Mouse (Mus musculus): ENCODE data around the gene Gm37240. TPM values are rescaled to one million over a fixed set of nuclear protein-coding genes. Genes with fewer than 3 reads are reported as not detected.
A peak's percentile ranks its signal among the peaks of the same experiment; 100 is the strongest.

Gm37240 gene
- polyA plus RNA-seq, 1 experiment from 2014 or later, result 3.2 TPM

GRCm38 (mm10) chr3:84586736-84587135 lies 1300.6 kb downstream of the Gm37240 start:
- Histone ChIP-seq H3K27ac (replicated peaks; ENCODE audit: low read depth, low read length) (no peak overlapping the region), H3K9me3 (replicated peaks; ENCODE audit: control insufficient read depth, low read length) (no peaks in the 10 kb centered on the region), H3K4me3 (ENCODE audit: low read depth, low read length) (no peak overlapping the region), H3K36me3 (replicated peaks; ENCODE audit: control insufficient read depth, insufficient read depth, low read depth, low read length) (no peaks in the 10 kb centered on the region), H3K4me1 (ENCODE audit: control insufficient read depth, insufficient read depth, low read length) (no peaks in the 10 kb centered on the region), H3K27me3 (ENCODE audit: control insufficient read depth, insufficient read depth, low read length) (no peaks in the 10 kb centered on the region), H3K4me2 (ENCODE audit: low read depth, low read length) (no peak overlapping the region), H3K9ac (replicated peaks; ENCODE audit: low read length) (no peak overlapping the region)
- no peak for ATAC-seq (replicated peaks; ENCODE audit: insufficient number of reproducible peaks, low FRiP score, low TSS enrichment, low read depth)
- WGBS, result 68% methylated on average over 5 of the region's 5 CpGs
- DNase-seq (ENCODE audit: low spot score), result no peak

- ATAC-seq (replicated peaks; ENCODE audit: insufficient number of reproducible peaks, low FRiP score, low TSS enrichment, low read depth), result no peak; the same call in 1 of the 2 replicates
- peak overlapping the region; percentile 84 for H3K4me3 ChIP-seq (ENCODE audit: low read depth, low read length)
- H3K36me3 ChIP-seq (replicated peaks; ENCODE audit: control insufficient read depth, insufficient read depth, low read depth, low read length), result no peaks in the 10 kb centered on the region
- no peak overlapping the region for H3K27ac ChIP-seq (replicated peaks; ENCODE audit: low read depth, low read length)
- peak overlapping the region; percentile 71 for H3K9ac ChIP-seq (replicated peaks; ENCODE audit: low read length)
- under 1% methylated on average over 27 of the region's 27 CpGs for WGBS
- H3K27me3 ChIP-seq (ENCODE audit: control insufficient read depth, insufficient read depth, low read length), result no peaks in the 10 kb centered on the region
- no peak for DNase-seq (ENCODE audit: low spot score)
- H3K4me1 ChIP-seq (ENCODE audit: control insufficient read depth, insufficient read depth, low read length), result no peaks in the 10 kb centered on the region; the same call in 1 of the 2 replicates
- H3K4me2 ChIP-seq (ENCODE audit: low read depth, low read length), result peak overlapping the region; percentile 81
- H3K9me3 ChIP-seq (replicated peaks; ENCODE audit: control insufficient read depth, low read length), result no peaks in the 10 kb centered on the region
Observed at GRCm38 (mm10) chr3:84582913-84583276, 1304.4 kb downstream of the Gm37240 start.

- WGBS, result under 1% methylated on average over 60 of the region's 70 CpGs
- H3K36me3 ChIP-seq (replicated peaks; ENCODE audit: control insufficient read depth, insufficient read depth, low read depth, low read length), result no peaks in the 10 kb centered on the region
- no peaks in the 10 kb centered on the region for H3K27me3 ChIP-seq (ENCODE audit: control insufficient read depth, insufficient read depth, low read length)
- H3K4me1 ChIP-seq (ENCODE audit: control insufficient read depth, insufficient read depth, low read length), result no peaks in the 10 kb centered on the region; the same call in 1 of the 2 replicates
- no peaks in the 10 kb centered on the region for H3K9me3 ChIP-seq (replicated peaks; ENCODE audit: control insufficient read depth, low read length)
- peak within 1 kb of the TSS; percentile 71 for H3K9ac ChIP-seq (replicated peaks; ENCODE audit: low read length)
- DNase-seq (ENCODE audit: low spot score) (peak; percentile 97), ATAC-seq (replicated peaks; ENCODE audit: insufficient number of reproducible peaks, low FRiP score, low TSS enrichment, low read depth) (peak; percentile 99)
- peak within 1 kb of the TSS; percentile 81 for H3K4me2 ChIP-seq (ENCODE audit: low read depth, low read length)
- peak within 1 kb of the TSS; percentile 76 for H3K27ac ChIP-seq (replicated peaks; ENCODE audit: low read depth, low read length)
- H3K4me3 ChIP-seq (ENCODE audit: low read depth, low read length), result peak within 1 kb of the TSS; percentile 84
Observed at GRCm38 (mm10) chr3:84582023-84582912, 1305.0 kb downstream of the Gm37240 start, which contains the start of gene Arfip1. TSS of gene Arfip1 (minus strand) at chr3:84582625.

GRCm38 (mm10) chr3:84581696-84582022 lies 1305.7 kb downstream of the Gm37240 start:
- Histone ChIP-seq H3K4me1 (ENCODE audit: control insufficient read depth, insufficient read depth, low read length) (no peaks in the 10 kb centered on the region; the same call in 1 of the 2 replicates), H3K4me3 (ENCODE audit: low read depth, low read length) (peak overlapping the region; percentile 84), H3K9ac (replicated peaks; ENCODE audit: low read length) (peak overlapping the region; percentile 71), H3K27me3 (ENCODE audit: control insufficient read depth, insufficient read depth, low read length) (no peaks in the 10 kb centered on the region), H3K4me2 (ENCODE audit: low read depth, low read length) (peak overlapping the region; percentile 81), H3K36me3 (replicated peaks; ENCODE audit: control insufficient read depth, insufficient read depth, low read depth, low read length) (no peaks in the 10 kb centered on the region), H3K27ac (replicated peaks; ENCODE audit: low read depth, low read length) (peak overlapping the region; percentile 76), H3K9me3 (replicated peaks; ENCODE audit: control insufficient read depth, low read length) (no peaks in the 10 kb centered on the region)
- ATAC-seq (replicated peaks; ENCODE audit: insufficient number of reproducible peaks, low FRiP score, low TSS enrichment, low read depth), result no peak
- WGBS, result 0% methylated on average over 4 of the region's 4 CpGs
- DNase-seq (ENCODE audit: low spot score), result no peak

- no peak overlapping the region for H3K9ac ChIP-seq (replicated peaks; ENCODE audit: low read length)
- ATAC-seq (replicated peaks; ENCODE audit: insufficient number of reproducible peaks, low FRiP score, low TSS enrichment, low read depth) (no peak), DNase-seq (ENCODE audit: low spot score) (no peak)
- WGBS, result 75% methylated on average over 4 of the region's 4 CpGs
- H3K4me2 ChIP-seq (ENCODE audit: low read depth, low read length), result no peak overlapping the region
- no peaks in the 10 kb centered on the region; the same call in 1 of the 2 replicates for H3K4me1 ChIP-seq (ENCODE audit: control insufficient read depth, insufficient read depth, low read length)
- no peak overlapping the region for H3K4me3 ChIP-seq (ENCODE audit: low read depth, low read length)
- H3K27ac ChIP-seq (replicated peaks; ENCODE audit: low read depth, low read length), result no peak overlapping the region
- no peaks in the 10 kb centered on the region for H3K36me3 ChIP-seq (replicated peaks; ENCODE audit: control insufficient read depth, insufficient read depth, low read depth, low read length)
- H3K27me3 ChIP-seq (ENCODE audit: control insufficient read depth, insufficient read depth, low read length), result no peaks in the 10 kb centered on the region
- H3K9me3 ChIP-seq (replicated peaks; ENCODE audit: control insufficient read depth, low read length), result no peaks in the 10 kb centered on the region
Observed at GRCm38 (mm10) chr3:84580716-84581115, 1306.6 kb downstream of the Gm37240 start.

GRCm38 (mm10) chr3:84570501-84570900 lies 1316.8 kb downstream of the Gm37240 start:
- Histone ChIP-seq H3K9ac (replicated peaks; ENCODE audit: low read length) (no peak overlapping the region), H3K4me1 (ENCODE audit: control insufficient read depth, insufficient read depth, low read length) (no peaks in the 10 kb centered on the region), H3K36me3 (replicated peaks; ENCODE audit: control insufficient read depth, insufficient read depth, low read depth, low read length) (no peaks in the 10 kb centered on the region), H3K4me3 (ENCODE audit: low read depth, low read length) (no peak overlapping the region), H3K27ac (replicated peaks; ENCODE audit: low read depth, low read length) (no peak overlapping the region), H3K27me3 (ENCODE audit: control insufficient read depth, insufficient read depth, low read length) (no peaks in the 10 kb centered on the region), H3K4me2 (ENCODE audit: low read depth, low read length) (no peak overlapping the region), H3K9me3 (replicated peaks; ENCODE audit: control insufficient read depth, low read length) (no peaks in the 10 kb centered on the region)
- 72% methylated on average over 3 of the region's 3 CpGs for WGBS
- ATAC-seq (replicated peaks; ENCODE audit: insufficient number of reproducible peaks, low FRiP score, low TSS enrichment, low read depth) (no peak), DNase-seq (ENCODE audit: low spot score) (no peak)

- no peaks in the 10 kb centered on the region for H3K4me1 ChIP-seq (ENCODE audit: control insufficient read depth, insufficient read depth, low read length)
- no peak overlapping the region for H3K9ac ChIP-seq (replicated peaks; ENCODE audit: low read length)
- H3K4me3 ChIP-seq (ENCODE audit: low read depth, low read length), result no peak overlapping the region
- ATAC-seq (replicated peaks; ENCODE audit: insufficient number of reproducible peaks, low FRiP score, low TSS enrichment, low read depth), result no peak
- no peak for DNase-seq (ENCODE audit: low spot score)
- no peaks in the 10 kb centered on the region for H3K36me3 ChIP-seq (replicated peaks; ENCODE audit: control insufficient read depth, insufficient read depth, low read depth, low read length)
- WGBS, result 76% methylated on average over 6 of the region's 6 CpGs
- H3K27ac ChIP-seq (replicated peaks; ENCODE audit: low read depth, low read length), result no peak overlapping the region
- H3K4me2 ChIP-seq (ENCODE audit: low read depth, low read length), result no peak overlapping the region
- no peaks in the 10 kb centered on the region for H3K27me3 ChIP-seq (ENCODE audit: control insufficient read depth, insufficient read depth, low read length)
- H3K9me3 ChIP-seq (replicated peaks; ENCODE audit: control insufficient read depth, low read length), result no peaks in the 10 kb centered on the region
Observed at GRCm38 (mm10) chr3:84569587-84569986, 1317.7 kb downstream of the Gm37240 start.

GRCm38 (mm10) chr3:84568540-84568939 lies 1318.8 kb downstream of the Gm37240 start:
- ATAC-seq (replicated peaks; ENCODE audit: insufficient number of reproducible peaks, low FRiP score, low TSS enrichment, low read depth), result no peak

More at GRCm38 (mm10) chr3:84568540-84568939, 1318.8 kb downstream of the Gm37240 start:
- Histone ChIP-seq H3K27ac (replicated peaks; ENCODE audit: low read depth, low read length) (no peak overlapping the region), H3K9me3 (replicated peaks; ENCODE audit: control insufficient read depth, low read length) (no peaks in the 10 kb centered on the region), H3K9ac (replicated peaks; ENCODE audit: low read length) (no peak overlapping the region), H3K4me2 (ENCODE audit: low read depth, low read length) (no peak overlapping the region), H3K27me3 (ENCODE audit: control insufficient read depth, insufficient read depth, low read length) (no peaks in the 10 kb centered on the region), H3K4me1 (ENCODE audit: control insufficient read depth, insufficient read depth, low read length) (no peaks in the 10 kb centered on the region), H3K4me3 (ENCODE audit: low read depth, low read length) (no peak overlapping the region), H3K36me3 (replicated peaks; ENCODE audit: control insufficient read depth, insufficient read depth, low read depth, low read length) (no peaks in the 10 kb centered on the region)
- WGBS, result 92% methylated on average over 6 of the region's 6 CpGs
- no peak for DNase-seq (ENCODE audit: low spot score)
